In the genomic region with DNA sequence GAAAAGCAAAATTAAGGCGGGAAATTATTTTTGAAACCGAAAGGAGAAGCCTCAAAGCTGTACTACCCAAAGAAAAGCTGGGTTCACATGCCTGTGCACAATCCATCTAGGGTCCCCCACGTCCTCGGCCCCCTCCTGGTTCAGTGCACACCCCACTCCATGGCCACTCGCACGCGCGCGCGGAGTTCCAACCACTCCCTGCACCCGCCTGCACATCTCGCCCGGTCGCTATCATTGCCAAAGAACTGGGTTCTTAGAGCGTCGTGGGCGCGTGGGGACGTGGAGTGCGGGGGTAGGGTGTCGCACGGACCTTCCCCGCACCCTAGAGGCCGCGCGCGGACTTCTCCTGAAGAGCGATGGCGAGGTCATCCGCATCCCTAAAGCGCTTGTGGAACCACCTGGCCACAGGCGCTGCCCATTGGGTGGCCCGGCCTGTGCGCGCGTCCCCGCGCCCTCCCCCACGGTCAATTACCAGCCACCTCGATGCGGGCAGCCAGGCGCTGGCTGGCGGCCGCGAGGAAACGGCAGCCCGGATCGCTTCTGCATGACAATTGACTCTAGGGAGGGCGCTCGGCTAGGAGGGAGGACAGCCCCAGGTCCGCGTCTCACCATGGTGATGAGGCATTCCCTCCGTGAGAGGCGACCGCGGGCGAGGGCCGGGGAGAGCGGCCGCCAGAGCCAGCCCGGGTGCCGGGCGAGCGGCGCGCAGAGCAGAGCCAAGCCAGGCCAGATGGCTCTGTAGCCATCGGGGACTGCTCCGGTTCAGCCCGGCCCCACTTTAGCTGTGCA, we compare ENCODE assay signal across 8 mouse cellular contexts. TPM values are rescaled to one million over a fixed set of nuclear protein-coding genes. Genes with fewer than 3 reads are reported as not detected.
DNase-seq lines count a peak whose midpoint lies in the region; ATAC-seq and TF ChIP-seq lines count a peak whose summit lies in the region.

No protein-coding gene starts in this region.

- peak; percentile 36 for DNase-seq in kidney, adult 18-20 months
- no peak for DNase-seq in kidney, adult 11 months
- peak; percentile 72 for DNase-seq in adrenal gland, postnatal 14 days
- peak; percentile 51 to 65 for DNase-seq in heart, postnatal 10 days
- DNase-seq in layer of hippocampus, postnatal 14 days (ENCODE audit: low spot score in 2 of 2), result peak; percentile 42 to 51
- DNase-seq in right cerebral cortex, postnatal 4 days, result peak; percentile 48

- no peaks in the 10 kb centered on the region for H3K4me1 ChIP-seq in embryonic fibroblast, embryonic 13.5 days (ENCODE audit: control insufficient read depth, insufficient read depth, low read length)

- TF ChIP-seq CTCF in embryonic fibroblast, embryonic 13.5 days (IDR thresholded peaks at IDR 0.05; ENCODE audit: borderline replicate concordance, insufficient read depth, low read length), result no peak

- no peak overlapping the region for H3K27ac ChIP-seq in embryonic fibroblast, embryonic 13.5 days (ENCODE audit: insufficient read depth, low read length)

- intact Hi-C loops in heart, postnatal 10 days (cut with DNase I), result no loop called here

- TF ChIP-seq POLR2A in embryonic fibroblast, embryonic 13.5 days (IDR thresholded peaks at IDR 0.05; ENCODE audit: low read depth, low read length), result no peak

- H3K4me3 ChIP-seq in embryonic fibroblast, embryonic 13.5 days (ENCODE audit: insufficient read depth, low read length), result peak overlapping the region; percentile 65

- ATAC-seq in megakaryocyte progenitor cell, adult 5-6 weeks (replicated peaks; ENCODE audit: poor library complexity), result peak; percentile 51

RNA-seq across cellular contexts. Expression of gene Rnf220, which starts 12.4 kb away (rescaled TPM):
- 68.8 and 93.7 TPM in 2 replicates for total RNA-seq in adrenal gland, postnatal 14 days (2021)
- polyA plus RNA-seq in embryonic fibroblast, embryonic 13.5 days (2011; ENCODE audit: insufficient read length, low read depth, missing spikeins), result 43.0 and 47.7 TPM in 2 replicates
- total RNA-seq in heart, postnatal 10 days (2021), result 10 to 100 TPM; 42.0 to 43.3 TPM
- 100 to 1,000 TPM; 140 to 146 TPM for total RNA-seq in layer of hippocampus, postnatal 14 days (2021)
- 52.9 and 63.3 TPM in 2 replicates for total RNA-seq in megakaryocyte progenitor cell, adult 5-6 weeks (2015)
- total RNA-seq in megakaryocyte progenitor cell, adult 5-6 weeks (2017), result 83.9 and 96.5 TPM in 2 replicates
